Comparison of ENCODE assay signal across 18 mouse cellular contexts in the genomic region with DNA sequence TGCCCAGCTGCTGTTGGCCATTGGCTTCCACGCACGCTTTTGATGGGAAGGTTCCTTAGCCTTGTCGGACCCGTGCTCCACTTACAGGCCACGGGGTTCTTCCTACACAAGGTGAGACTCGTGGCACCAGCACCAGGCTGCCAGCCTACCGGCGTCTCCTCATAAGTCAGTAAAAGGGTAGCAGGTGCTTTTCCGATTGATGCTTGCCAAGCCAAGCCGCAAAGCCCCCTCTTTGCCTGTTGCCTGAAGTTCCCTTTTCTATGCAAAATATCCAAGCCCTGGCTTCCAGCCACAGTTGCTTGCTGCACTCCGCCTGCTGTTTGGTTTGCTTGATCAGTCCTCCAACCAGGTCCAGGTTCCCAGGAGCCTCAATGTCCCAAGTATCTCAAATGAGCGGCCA. TPM values are rescaled to one million over a fixed set of nuclear protein-coding genes. Genes with fewer than 3 reads are reported as not detected.
DNase-seq lines count a peak whose midpoint lies in the region; ATAC-seq and TF ChIP-seq lines count a peak whose summit lies in the region.
"Had no signal": no experiment of that assay in that cellular context is flagged by ENCODE, and none has a peak within 500 bp of the region (broad histone marks: within the 10 kb centered on the region; RNA-seq: fewer than 3 reads in every experiment).

No protein-coding gene starts in this region.

- no peak for TF ChIP-seq CTCF in brain, embryonic 14.5 days (IDR thresholded peaks at IDR 0.05; ENCODE audit: borderline replicate concordance, extremely low read depth, insufficient read depth, insufficient read length)

- peaks cover 6% of the 10 kb centered on the region; the same call in 1 of the 2 replicates for H3K36me3 ChIP-seq in heart, embryonic 13.5 days
- H3K36me3 ChIP-seq in kidney, embryonic 15.5 days: 0 out of 2 replicates have a peak, but pooled peaks cover 4% of the 10 kb centered on the region
- H3K36me3 ChIP-seq: neural tube, embryonic 13.5 days had no signal

- 81% methylated on average over 12 of the region's 12 CpGs for WGBS in heart, embryonic 13.5 days
- 82% methylated on average over 12 of the region's 12 CpGs for WGBS in kidney, embryonic 15.5 days

- no peak for ATAC-seq in heart, embryonic 13.5 days (ENCODE audit: extremely low read depth, insufficient number of reproducible peaks, low FRiP score, low TSS enrichment)
- ATAC-seq in cerebellum, adult (ENCODE audit: insufficient number of reproducible peaks, low FRiP score, low TSS enrichment): no peak
- no peak for ATAC-seq in kidney, embryonic 15.5 days (replicated peaks; ENCODE audit: low FRiP score)
- ATAC-seq: inflammation-experienced regulatory T-cells, adult 6 months had no signal

- 0 out of 2 replicates have a peak overlapping the region, but pooled peaks have one; percentile 19 for H3K9ac ChIP-seq in heart, embryonic 13.5 days
- no peak overlapping the region for H3K9ac ChIP-seq in kidney, embryonic 15.5 days
- H3K9ac ChIP-seq: limb, embryonic 13.5 days; neural tube, embryonic 13.5 days had no signal

- no peak for DNase-seq in heart, adult 18-20 months
- DNase-seq in spleen, adult 12 weeks (ENCODE audit: low spot score): peak; percentile 27
- DNase-seq in spleen, postnatal 10 days (ENCODE audit: low spot score in 2 of 2): no peak
- peak; percentile 60 for DNase-seq in brain, embryonic 14.5 days (ENCODE audit: low read depth)
- peak; percentile 50 for DNase-seq in thymus, postnatal 25 days
- DNase-seq: cerebellum, adult 9-10 months; heart, adult 11 months; heart, postnatal 36 days; layer of hippocampus, postnatal 36 days; lung, adult 2 months; retina, postnatal 1 day had no signal

- no peak overlapping the region for H3K27ac ChIP-seq in heart, embryonic 13.5 days (replicated peaks)
- no peak overlapping the region for H3K27ac ChIP-seq in kidney, embryonic 15.5 days
- H3K27ac ChIP-seq: kidney, postnatal 0 days; limb, embryonic 13.5 days; neural tube, embryonic 13.5 days had no signal

- no peak overlapping the region for H3K4me2 ChIP-seq in heart, embryonic 13.5 days
- no peak overlapping the region for H3K4me2 ChIP-seq in kidney, embryonic 15.5 days
- H3K4me2 ChIP-seq: limb, embryonic 13.5 days; neural tube, embryonic 13.5 days had no signal

- peaks cover 22% of the 10 kb centered on the region for H3K4me1 ChIP-seq in heart, embryonic 13.5 days
- peaks cover 26% of the 10 kb centered on the region for H3K4me1 ChIP-seq in kidney, embryonic 15.5 days

- TF ChIP-seq POLR2A in brain, embryonic 14.5 days (IDR thresholded peaks at IDR 0.05; ENCODE audit: borderline replicate concordance, extremely low read depth, insufficient read depth, insufficient read length, poor library complexity, severe bottlenecking): no peak

- H3K4me3 ChIP-seq in heart, embryonic 13.5 days: no peak overlapping the region
- H3K4me3 ChIP-seq in kidney, embryonic 15.5 days (replicated peaks): no peak overlapping the region
- H3K4me3 ChIP-seq: limb, embryonic 13.5 days; neural tube, embryonic 13.5 days had no signal

- H3K9me3 ChIP-seq in heart, embryonic 13.5 days: no peaks in the 10 kb centered on the region
- H3K9me3 ChIP-seq in kidney, embryonic 15.5 days (replicated peaks): no peaks in the 10 kb centered on the region
- H3K9me3 ChIP-seq: limb, embryonic 13.5 days; neural tube, embryonic 13.5 days had no signal

- H3K27me3 ChIP-seq in heart, embryonic 13.5 days (replicated peaks): no peaks in the 10 kb centered on the region
- no peaks in the 10 kb centered on the region for H3K27me3 ChIP-seq in kidney, embryonic 15.5 days
- H3K27me3 ChIP-seq: limb, embryonic 13.5 days; neural tube, embryonic 13.5 days had no signal

RNA-seq across cellular contexts. Expression of a gene that starts 2.7 kb away (rescaled TPM):
- polyA plus RNA-seq in heart, embryonic 13.5 days (2015; fragmentation: Nextera tagmentation; extraction: Ambion mirVana): 15.0 and 19.3 TPM in 2 replicates
- total RNA-seq in heart, adult 18-20 months (2021): 10 to 100 TPM; 54.6 to 55.7 TPM
- 59.9 and 78.3 TPM in 2 replicates for polyA plus RNA-seq in brain, embryonic 14.5 days (2012; rRNA removed)
- 16.2 and 20.8 TPM in 2 replicates for polyA plus RNA-seq in kidney, embryonic 15.5 days (2015; fragmentation: Nextera tagmentation; extraction: Ambion mirVana)

RNA-seq across cellular contexts. Expression of a gene that starts 13.9 kb away (rescaled TPM):
- polyA plus RNA-seq in heart, embryonic 13.5 days (2015; fragmentation: Nextera tagmentation; extraction: Ambion mirVana): 10.7 and 10.8 TPM in 2 replicates
- total RNA-seq in heart, adult 18-20 months (2021): 10 to 100 TPM in 1 of 2 experiments, 1 to 10 TPM in 1; 9.9 to 11.4 TPM
- polyA plus RNA-seq in brain, embryonic 14.5 days (2012; rRNA removed): 7.1 and 8.0 TPM in 2 replicates
- 14.9 and 18.5 TPM in 2 replicates for polyA plus RNA-seq in kidney, embryonic 15.5 days (2015; fragmentation: Nextera tagmentation; extraction: Ambion mirVana)

RNA-seq across cellular contexts. Expression of a gene that starts 30.9 kb away (rescaled TPM):
- 14.5 and 16.5 TPM in 2 replicates for polyA plus RNA-seq in heart, embryonic 13.5 days (2015; fragmentation: Nextera tagmentation; extraction: Ambion mirVana)
- total RNA-seq in heart, adult 18-20 months (2021): 10 to 100 TPM; 32.4 to 35.5 TPM
- 45.0 and 61.4 TPM in 2 replicates for polyA plus RNA-seq in brain, embryonic 14.5 days (2012; rRNA removed)
- 18.9 and 21.1 TPM in 2 replicates for polyA plus RNA-seq in kidney, embryonic 15.5 days (2015; fragmentation: Nextera tagmentation; extraction: Ambion mirVana)

RNA-seq across cellular contexts. Expression of a gene that starts 31.4 kb away (rescaled TPM):
- 14.2 and 14.8 TPM in 2 replicates for polyA plus RNA-seq in heart, embryonic 13.5 days (2015; fragmentation: Nextera tagmentation; extraction: Ambion mirVana)
- 100 to 1,000 TPM; 103 to 114 TPM for total RNA-seq in heart, adult 18-20 months (2021)
- 13.3 and 22.8 TPM in 2 replicates for polyA plus RNA-seq in brain, embryonic 14.5 days (2012; rRNA removed)
- 12.9 and 13.5 TPM in 2 replicates for polyA plus RNA-seq in kidney, embryonic 15.5 days (2015; fragmentation: Nextera tagmentation; extraction: Ambion mirVana)

RNA-seq across cellular contexts. Expression of a gene that starts 33.0 kb away (rescaled TPM):
- 18.2 and 20.1 TPM in 2 replicates for polyA plus RNA-seq in heart, embryonic 13.5 days (2015; fragmentation: Nextera tagmentation; extraction: Ambion mirVana)
- 10 to 100 TPM; 15.8 to 16.0 TPM for total RNA-seq in heart, adult 18-20 months (2021)
- 73.6 and 85.0 TPM in 2 replicates for polyA plus RNA-seq in brain, embryonic 14.5 days (2012; rRNA removed)
- polyA plus RNA-seq in kidney, embryonic 15.5 days (2015; fragmentation: Nextera tagmentation; extraction: Ambion mirVana): 38.9 and 41.1 TPM in 2 replicates

Comparison
In these comparisons a context has a peak if more than half of its experiments do, and no peak if none do; other contexts are left out.
1. DNase-seq: peak in spleen, adult 12 weeks (single experiment), brain, embryonic 14.5 days (single experiment) and thymus, postnatal 25 days (single experiment); none in heart, adult 18-20 months (0 of 2) and spleen, postnatal 10 days (0 of 2).